ENCODE assay signal across 23 mouse cellular contexts in the genomic region with DNA sequence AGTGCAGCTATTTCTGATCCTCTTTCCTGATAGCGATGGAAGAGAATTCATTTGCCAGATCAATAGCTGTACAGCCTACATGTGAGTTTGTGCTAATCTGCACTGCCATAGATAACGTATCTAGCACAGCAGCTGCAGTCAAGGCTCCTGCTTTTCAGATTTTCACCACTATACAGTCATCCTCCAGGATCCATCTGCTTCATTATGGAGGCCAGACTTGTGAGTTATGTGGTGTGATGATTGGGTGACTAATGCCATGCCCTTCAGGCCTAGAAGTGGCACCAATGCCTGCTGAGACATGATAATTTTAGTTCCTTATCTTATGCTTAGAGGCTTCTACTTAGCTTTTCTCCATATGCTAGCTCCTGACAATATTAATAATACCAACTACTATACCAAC.
DNase-seq lines count a peak whose midpoint lies in the region; ATAC-seq and TF ChIP-seq lines count a peak whose summit lies in the region.
"Had no signal": no experiment of that assay in that cellular context is flagged by ENCODE, and none has a peak within 500 bp of the region (broad histone marks: within the 10 kb centered on the region; RNA-seq: fewer than 3 reads in every experiment).

No protein-coding gene starts in this region.

- H3K4me2 ChIP-seq in forebrain, postnatal 0 days (ENCODE audit: low read depth): no peak overlapping the region
- no peak overlapping the region for H3K4me2 ChIP-seq in forebrain, embryonic 11.5 days (ENCODE audit: low read depth, low read length, severe bottlenecking)
- no peak overlapping the region for H3K4me2 ChIP-seq in liver, embryonic 12.5 days
- H3K4me2 ChIP-seq: hindbrain, embryonic 12.5 days had no signal

- no peak overlapping the region for H3K4me3 ChIP-seq in forebrain, postnatal 0 days (ENCODE audit: low read depth, low read length)
- H3K4me3 ChIP-seq in forebrain, embryonic 11.5 days (ENCODE audit: low read depth, low read length): no peak overlapping the region
- H3K4me3 ChIP-seq in liver, embryonic 12.5 days: no peak overlapping the region
- H3K4me3 ChIP-seq: embryonic facial prominence, embryonic 10.5 days; gastrocnemius, adult 2 months; hindbrain, embryonic 12.5 days had no signal

- WGBS in forebrain, postnatal 0 days: 87% methylated on average over 2 of the region's 2 CpGs
- WGBS in forebrain, embryonic 11.5 days: 95% methylated on average over 2 of the region's 2 CpGs
- WGBS in liver, embryonic 12.5 days (ENCODE audit: insufficient replicate concordance): 61% methylated on average over 2 of the region's 2 CpGs

- no peaks in the 10 kb centered on the region for H3K36me3 ChIP-seq in forebrain, postnatal 0 days (ENCODE audit: insufficient read depth)
- H3K36me3 ChIP-seq in forebrain, embryonic 11.5 days (ENCODE audit: control insufficient read depth, insufficient read depth, low read length): no peaks in the 10 kb centered on the region
- H3K36me3 ChIP-seq in liver, embryonic 12.5 days: no peaks in the 10 kb centered on the region
- H3K36me3 ChIP-seq: embryonic facial prominence, embryonic 10.5 days; hindbrain, embryonic 12.5 days had no signal

- peak; percentile 64; the same call in 1 of the 2 replicates for ATAC-seq in forebrain, postnatal 0 days
- ATAC-seq in forebrain, embryonic 11.5 days (replicated peaks; ENCODE audit: low FRiP score): no peak
- ATAC-seq in liver, embryonic 12.5 days: peak; percentile 57
- peak; percentile 65 for ATAC-seq in megakaryocyte progenitor cell, adult 5-6 weeks (replicated peaks; ENCODE audit: poor library complexity)
- ATAC-seq: activated CD4-positive, CD25-positive, alpha-beta regulatory T cell, adult 4 months; CD4-positive, CD25-positive, alpha-beta regulatory T cell, adult 4 months; forebrain, embryonic 14.5 days; hindbrain, embryonic 16.5 days; Patski had no signal

- H3K27me3 ChIP-seq in forebrain, postnatal 0 days (ENCODE audit: insufficient read depth, low read length): no peaks in the 10 kb centered on the region
- H3K27me3 ChIP-seq in forebrain, embryonic 11.5 days (ENCODE audit: control insufficient read depth, insufficient read depth, low read length): no peaks in the 10 kb centered on the region
- H3K27me3 ChIP-seq in liver, embryonic 12.5 days (replicated peaks): no peaks in the 10 kb centered on the region
- H3K27me3 ChIP-seq: hindbrain, embryonic 12.5 days; Patski had no signal

- no peak for DNase-seq in forebrain, postnatal 0 days
- DNase-seq in forebrain, embryonic 11.5 days (ENCODE audit: low spot score): no peak
- DNase-seq in liver: no peak
- DNase-seq in gastrocnemius, adult 18-20 months (ENCODE audit: low spot score): no peak
- no peak for DNase-seq in kidney, adult 8-10 months
- DNase-seq: adrenal gland, postnatal 14 days; B cell, adult 2 months; cerebellum, adult 18-20 months; cerebellum, adult 9-11 months; cerebellum, postnatal 36 days; gastrocnemius, adult 2 months; gastrocnemius, postnatal 25 days; heart, postnatal 10 days; heart, postnatal 4 days had no signal

- no peak overlapping the region for H3K27ac ChIP-seq in forebrain, postnatal 0 days (ENCODE audit: low read depth, low read length)
- H3K27ac ChIP-seq in forebrain, embryonic 11.5 days (ENCODE audit: low read depth, low read length): no peak overlapping the region
- no peak overlapping the region for H3K27ac ChIP-seq in liver, embryonic 12.5 days
- H3K27ac ChIP-seq: embryonic facial prominence, embryonic 10.5 days; gastrocnemius, adult 2 months; hindbrain, embryonic 12.5 days had no signal

- H3K9me3 ChIP-seq in forebrain, postnatal 0 days (ENCODE audit: low read length): peaks cover 5% of the 10 kb centered on the region
- H3K9me3 ChIP-seq in forebrain, embryonic 11.5 days (ENCODE audit: control insufficient read depth, low read length): no peaks in the 10 kb centered on the region
- H3K9me3 ChIP-seq in liver, embryonic 12.5 days (replicated peaks): 0 out of 2 replicates have a peak, but pooled peaks cover 3% of the 10 kb centered on the region

- no peak for TF ChIP-seq CTCF in forebrain, postnatal 0 days (IDR thresholded peaks at IDR 0.05; ENCODE audit: low read depth)

- no peak overlapping the region for H3K9ac ChIP-seq in forebrain, postnatal 0 days
- H3K9ac ChIP-seq in forebrain, embryonic 11.5 days (ENCODE audit: low read length): no peak overlapping the region
- H3K9ac ChIP-seq in liver, embryonic 12.5 days: no peak overlapping the region
- H3K9ac ChIP-seq: hindbrain, embryonic 12.5 days had no signal

- no peaks in the 10 kb centered on the region for H3K4me1 ChIP-seq in forebrain, postnatal 0 days (ENCODE audit: insufficient read depth)
- H3K4me1 ChIP-seq in forebrain, embryonic 11.5 days (replicated peaks; ENCODE audit: control insufficient read depth, insufficient read depth, low read length): no peaks in the 10 kb centered on the region
- no peaks in the 10 kb centered on the region for H3K4me1 ChIP-seq in liver, embryonic 12.5 days
- H3K4me1 ChIP-seq: embryonic facial prominence, embryonic 10.5 days; hindbrain, embryonic 12.5 days had no signal
